Mouse (Mus musculus) lung, postnatal 0 days (tissue): ENCODE measurements around the gene Tbcd. TPM values are rescaled to one million over a fixed set of nuclear protein-coding genes. Genes with fewer than 3 reads are reported as not detected.

Experiments
- ATAC-seq: fragments of 200-750 bp; cut with Nextera tagmentation; 2 replicates; pipeline ENCODE4 v1.8.0; 2017; ENCODE audit warnings: moderate library complexity
- DNase-seq: peaks from one replicate; pipeline ENCODE4 v3.0.0-alpha.2; 2016; ENCODE audit warnings: low spot score
- H3K27ac ChIP-seq: fragments of 300-500 bp; sonication (generic); 2 replicates; pipeline ENCODE4 v1.5.1; 2014; ENCODE audit warnings: antibody characterized with exemption, mild to moderate bottlenecking, low read length, mixed read lengths
- H3K27me3 ChIP-seq: fragments of 300-500 bp; sonication (generic); replicated peaks from 2 replicates; pipeline ENCODE4 v1.6.1; 2014; ENCODE audit warnings: low read length, mixed read lengths; ENCODE audit not compliant: insufficient read depth
- H3K36me3 ChIP-seq: fragments of 300-500 bp; sonication (generic); 2 replicates; pipeline ENCODE4 v1.6.1; 2014; ENCODE audit warnings: low read length, mixed read lengths; ENCODE audit not compliant: insufficient read depth
- H3K4me1 ChIP-seq: fragments of 300-500 bp; sonication (generic); 2 replicates; pipeline ENCODE4 v1.6.1; 2014; ENCODE audit warnings: antibody characterized with exemption, low read depth, low read length, mixed read lengths; ENCODE audit not compliant: insufficient read depth
- H3K4me2 ChIP-seq: fragments of 300-500 bp; sonication (generic); replicated peaks from 2 replicates; pipeline ENCODE4 v1.6.1; 2014; ENCODE audit warnings: low read depth, mild to moderate bottlenecking, low read length, moderate library complexity, mixed read lengths
- H3K4me3 ChIP-seq: fragments of 300-500 bp; sonication (generic); 2 replicates; pipeline ENCODE4 v1.5.1; 2014; ENCODE audit warnings: low read depth, low read length
- H3K9ac ChIP-seq: fragments of 300-500 bp; sonication (generic); replicated peaks from 2 replicates; pipeline ENCODE4 v1.6.1; 2014; ENCODE audit warnings: low read depth, mild to moderate bottlenecking
- H3K9me3 ChIP-seq: fragments of 300-500 bp; sonication (generic); 2 replicates; pipeline ENCODE4 v1.6.1; 2016; ENCODE audit warnings: low read length, mixed read lengths
- CTCF ChIP-seq: IDR thresholded peaks from 2 replicates; pipeline ENCODE4 v1.5.1; 2016; ENCODE audit warnings: antibody characterized with exemption, mild to moderate bottlenecking
- EP300 ChIP-seq: IDR thresholded peaks from 2 replicates; pipeline ENCODE4 v1.6.1; 2016; ENCODE audit warnings: antibody characterized with exemption, mild to moderate bottlenecking, control low read depth
- WGBS: fragments of 180-500 bp; shearing (Covaris S2); extraction: QIAGEN DNeasy Blood & Tissue Kit; methylation state at CpG from one replicate; pipeline ENCODE4 v1.1.7; 2014; 5-methylcytosine and 5-hydroxymethylcytosine counted together
- polyA plus RNA-seq: library from polyadenylated mRNA; unstranded; fragments of >200 nt; fragmentation: Nextera tagmentation; extraction: Ambion mirVana; gene quantifications from 2 replicates; pipeline ENCODE4 v1.2.1, GENCODE M21; 2015

Gene Tbcd
- polyA plus RNA-seq, 1 experiment from 2014 or later: 24.4 TPM

- 47% methylated on average over 17 of the region's 17 CpGs for WGBS
- H3K27me3 ChIP-seq: no peaks in the 10 kb centered on the region
- no peak overlapping the region for H3K9ac ChIP-seq
- peak; percentile 53 for DNase-seq
- TF ChIP-seq CTCF (no peak), EP300 (no peak)
- no peaks in the 10 kb centered on the region for H3K36me3 ChIP-seq
- no peaks in the 10 kb centered on the region for H3K9me3 ChIP-seq
- ATAC-seq: peak; percentile 60
- H3K4me3 ChIP-seq: no peak overlapping the region
- H3K4me2 ChIP-seq: 0 out of 2 replicates have a peak overlapping the region, but pooled peaks have one; percentile 0
- H3K27ac ChIP-seq: peak overlapping the region; percentile 33
- no peaks in the 10 kb centered on the region; the same call in 1 of the 2 replicates for H3K4me1 ChIP-seq
Observed at GRCm38 (mm10) chr11:121549843-121550647, 98.3 kb downstream of the Tbcd start.

- no peak overlapping the region for H3K27ac ChIP-seq
Observed at GRCm38 (mm10) chr11:121551206-121551799, 99.6 kb downstream of the Tbcd start.

GRCm38 (mm10) chr11:121552167-121552566 is 100.4 kb downstream of the Tbcd start:
- TF ChIP-seq CTCF (no peak), EP300 (no peak)
- ATAC-seq: no peak
- H3K27me3 ChIP-seq: no peaks in the 10 kb centered on the region
- no peak overlapping the region for H3K4me2 ChIP-seq
- no peaks in the 10 kb centered on the region for H3K36me3 ChIP-seq
- no peak overlapping the region for H3K9ac ChIP-seq
- H3K27ac ChIP-seq: no peak overlapping the region
- no peak for DNase-seq
- H3K4me3 ChIP-seq: no peak overlapping the region
- no peaks in the 10 kb centered on the region for H3K9me3 ChIP-seq
- H3K4me1 ChIP-seq: no peaks in the 10 kb centered on the region
- 56% methylated on average over 4 of the region's 4 CpGs for WGBS

More at GRCm38 (mm10) chr11:121551206-121551799, 99.6 kb downstream of the Tbcd start:
- Histone ChIP-seq H3K36me3 (no peaks in the 10 kb centered on the region), H3K9me3 (no peaks in the 10 kb centered on the region), H3K27me3 (no peaks in the 10 kb centered on the region), H3K4me1 (no peaks in the 10 kb centered on the region), H3K4me2 (no peak overlapping the region), H3K9ac (no peak overlapping the region), H3K4me3 (no peak overlapping the region)
- WGBS: 78% methylated on average over 5 of the region's 5 CpGs
- TF ChIP-seq CTCF (no peak), EP300 (no peak)
- DNase-seq: no peak
- no peak for ATAC-seq

- no peak overlapping the region for H3K4me2 ChIP-seq
- no peaks in the 10 kb centered on the region for H3K9me3 ChIP-seq
- H3K4me3 ChIP-seq: no peak overlapping the region
- no peak for ATAC-seq
- WGBS: 88% methylated on average over 7 of the region's 7 CpGs
- no peaks in the 10 kb centered on the region for H3K36me3 ChIP-seq
- TF ChIP-seq EP300 (no peak), CTCF (no peak)
- H3K27me3 ChIP-seq: no peaks in the 10 kb centered on the region
- DNase-seq: no peak
- H3K4me1 ChIP-seq: no peaks in the 10 kb centered on the region
- no peak overlapping the region for H3K9ac ChIP-seq
- no peak overlapping the region for H3K27ac ChIP-seq
Observed at GRCm38 (mm10) chr11:121552846-121553457, 101.2 kb downstream of the Tbcd start.

- no peak overlapping the region for H3K27ac ChIP-seq
- no peak for TF ChIP-seq CTCF
- TF ChIP-seq EP300: no peak
- H3K9me3 ChIP-seq: no peaks in the 10 kb centered on the region
- no peak overlapping the region for H3K4me2 ChIP-seq
- H3K4me3 ChIP-seq: no peak overlapping the region
- 95% methylated on average over 3 of the region's 3 CpGs for WGBS
- no peak for ATAC-seq
- H3K4me1 ChIP-seq: no peaks in the 10 kb centered on the region
- 0 out of 2 replicates have a peak, but pooled peaks cover 5% of the 10 kb centered on the region for H3K36me3 ChIP-seq
- no peak for DNase-seq
- H3K9ac ChIP-seq: no peak overlapping the region
- H3K27me3 ChIP-seq: no peaks in the 10 kb centered on the region
Observed at GRCm38 (mm10) chr11:121553458-121553857, 101.7 kb downstream of the Tbcd start.

- Histone ChIP-seq H3K9me3 (no peaks in the 10 kb centered on the region), H3K4me3 (no peak overlapping the region), H3K4me2 (no peak overlapping the region), H3K27ac (no peak overlapping the region), H3K4me1 (no peaks in the 10 kb centered on the region), H3K27me3 (no peaks in the 10 kb centered on the region), H3K9ac (no peak overlapping the region), H3K36me3 (0 out of 2 replicates have a peak, but pooled peaks cover 7% of the 10 kb centered on the region)
- 68% methylated on average over 1 of the region's 1 CpGs for WGBS
- ATAC-seq (0 out of 2 replicates have a peak, but pooled peaks have one; percentile 12), DNase-seq (no peak)
- TF ChIP-seq CTCF (no peak; the same call in 1 of the 2 replicates), EP300 (no peak)
Observed at GRCm38 (mm10) chr11:121556727-121557126, 105.0 kb downstream of the Tbcd start.
